Mouse (Mus musculus): Measurements from ENCODE around the gene Homer2.

DNA sequence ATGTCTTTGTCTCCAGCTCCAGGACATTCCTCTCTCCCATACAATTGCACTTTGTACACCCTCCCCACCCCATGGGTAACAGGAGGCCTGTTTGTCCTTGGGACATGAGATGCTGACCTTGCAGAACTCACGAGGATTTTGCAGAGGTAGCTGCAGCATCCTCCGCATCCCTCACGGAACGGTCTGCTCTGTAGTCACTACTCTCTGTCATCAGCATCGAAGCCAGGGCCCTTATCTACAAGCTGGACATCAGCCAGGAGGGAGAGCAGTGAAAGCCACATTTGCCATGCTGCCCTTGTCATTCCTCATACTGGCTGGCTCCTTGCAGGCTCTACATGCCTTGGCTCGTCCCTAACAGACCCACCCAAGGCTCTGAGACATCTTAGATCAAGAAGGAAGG, 66.2 kb downstream of the Homer2 start:
- TF ChIP-seq NANOG (IDR thresholded peaks at IDR 0.05; ENCODE audit: borderline replicate concordance, low read length) (no peak), CTCF (conservative IDR thresholded peaks at IDR 0.05; ENCODE audit: low read length) (no peak), POU5F1 (IDR thresholded peaks at IDR 0.05; ENCODE audit: borderline replicate concordance, low read length) (no peak)

Data from E14TG2a.4 (cell line).